Mouse (Mus musculus) bone marrow, adult 2 months (tissue): ENCODE results near the gene Capn5.

Experiments used
- CTCF ChIP-seq: fragments of 200-500 bp; IDR thresholded peaks from 2 replicates; pipeline ENCODE4 v1.5.1; 2011; ENCODE audit warnings: low read length, control low read depth; ENCODE audit not compliant: control insufficient read depth, insufficient read depth
- POLR2A ChIP-seq: fragments of 200-500 bp; IDR thresholded peaks from 2 replicates; pipeline ENCODE4 v1.6.1; 2011; ENCODE audit warnings: low read depth, mild to moderate bottlenecking, control low read depth, low read length, borderline replicate concordance; ENCODE audit not compliant: control insufficient read depth

GRCm38 (mm10) chr7:98173408-98173807 is 4.7 kb downstream of the Capn5 start:
- TF ChIP-seq CTCF = no peak
- no peak for TF ChIP-seq POLR2A
